Mouse (Mus musculus) lung, postnatal 14 days (tissue): ENCODE results near the gene Lbp.
A peak's percentile ranks its signal among the peaks of the same experiment; 100 is the strongest.

Experiments used
- DNase-seq: peaks from one replicate; pipeline ENCODE4 v3.0.0; 2021

Gene Lbp

GRCm38 (mm10) chr2:158305948-158306695 is at the start of gene Lbp:
Gene Lbp (plus strand): TSS chr2:158306493.
- peak; percentile 72 for DNase-seq

DNA sequence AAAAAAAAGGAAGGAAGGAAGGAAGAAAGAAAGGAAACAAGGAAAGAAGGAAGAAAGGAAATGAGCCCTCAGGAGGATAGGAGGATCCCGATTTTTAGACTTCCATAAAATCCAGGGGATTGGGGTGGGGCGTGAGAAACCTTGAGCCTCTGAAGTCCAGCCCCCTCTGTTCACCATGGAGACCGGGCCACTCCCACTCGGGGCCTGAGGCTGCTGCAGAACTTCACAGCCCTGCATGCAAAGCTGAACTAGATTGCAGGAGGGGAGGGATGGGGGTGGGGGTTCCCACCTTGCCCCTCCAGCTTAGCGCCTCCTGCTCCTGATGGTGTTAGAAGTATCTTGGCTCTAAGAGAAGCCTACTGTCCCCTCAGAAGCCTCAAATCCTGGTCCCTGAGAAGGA is 49.4 kb upstream of the Lbp start:
- DNase-seq = no peak

GRCm38 (mm10) chr2:158258005-158258418 is 48.3 kb upstream of the Lbp start, which contains the start of gene Bpi:
Gene Bpi (plus strand): TSS chr2:158258094.
- DNase-seq = no peak

- DNase-seq = peak; percentile 82
These were observed 47.5 kb upstream of the Lbp start for GRCm38 (mm10) chr2:158258781-158259180.

- no peak for DNase-seq
These were observed 46.8 kb upstream of the Lbp start for GRCm38 (mm10) chr2:158259498-158259897.

- DNase-seq = no peak
These were observed 41.4 kb upstream of the Lbp start for GRCm38 (mm10) chr2:158264877-158265276.

DNA sequence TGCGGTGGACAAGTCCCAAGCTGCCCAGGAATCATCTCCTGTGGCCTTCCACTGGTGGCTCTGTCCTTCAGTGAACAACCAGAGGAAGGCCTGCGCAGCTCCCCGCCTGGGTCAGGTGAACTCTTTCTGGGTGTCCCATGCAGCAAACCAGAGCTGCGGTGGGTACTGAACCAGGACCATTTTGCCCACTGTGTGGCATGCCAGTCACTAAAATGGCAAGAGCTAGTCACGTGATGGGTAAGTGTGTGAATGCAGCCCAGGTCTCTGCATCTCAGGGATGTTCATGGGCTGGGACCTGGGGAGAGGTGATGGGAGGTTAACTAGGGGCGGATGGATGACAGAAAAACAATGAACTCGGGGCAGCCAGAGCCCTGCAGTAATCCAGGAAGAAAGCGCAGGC is 36.3 kb upstream of the Lbp start:
- no peak for DNase-seq

DNA sequence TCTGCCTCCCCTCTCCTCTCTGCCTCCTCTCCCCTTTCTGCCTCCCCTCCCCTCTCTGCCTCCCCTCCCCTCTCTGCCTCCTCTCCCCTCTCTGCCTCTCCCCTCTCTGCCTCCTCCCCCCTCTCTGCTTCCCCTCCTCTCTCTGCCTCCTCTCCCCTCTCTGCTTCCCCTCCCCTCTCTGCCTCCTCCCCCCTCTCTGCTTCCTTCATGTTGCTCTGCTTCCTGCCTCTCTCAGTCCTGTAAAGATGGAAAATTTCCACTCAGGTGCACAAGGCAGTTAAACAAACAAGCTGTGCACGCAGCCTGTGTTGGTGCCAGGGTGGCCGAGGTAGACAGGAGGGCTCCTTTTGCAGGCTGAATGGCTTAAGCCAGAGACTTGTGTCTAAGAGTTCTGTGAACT is 32.6 kb upstream of the Lbp start:
- no peak for DNase-seq

GRCm38 (mm10) chr2:158275349-158275748 is 30.9 kb upstream of the Lbp start:
- no peak for DNase-seq

DNA sequence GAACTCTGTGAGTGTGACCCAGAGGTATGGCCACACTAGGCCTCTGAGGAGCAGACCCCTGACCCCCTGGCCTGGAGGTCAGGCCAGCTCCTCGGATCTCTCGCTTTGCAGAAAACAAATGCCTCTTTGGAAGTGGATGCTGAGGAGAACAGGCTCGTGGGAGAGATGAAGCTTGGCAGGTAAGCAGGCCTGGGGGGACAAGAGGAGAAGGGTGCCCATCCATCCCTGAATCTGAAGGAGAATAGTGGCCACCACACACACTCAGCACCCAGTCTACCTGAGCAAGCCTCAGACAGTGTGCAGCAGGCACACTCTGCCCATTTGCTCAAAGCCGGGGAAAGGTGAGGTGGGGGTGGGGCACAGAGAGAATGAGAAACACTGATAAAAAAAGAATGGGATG is 30.5 kb upstream of the Lbp start:
- DNase-seq = no peak

- DNase-seq = no peak
These were observed 29.8 kb upstream of the Lbp start for GRCm38 (mm10) chr2:158276451-158276850.

- DNase-seq = no peak
These were observed 29.4 kb upstream of the Lbp start for GRCm38 (mm10) chr2:158276878-158277277.

DNA sequence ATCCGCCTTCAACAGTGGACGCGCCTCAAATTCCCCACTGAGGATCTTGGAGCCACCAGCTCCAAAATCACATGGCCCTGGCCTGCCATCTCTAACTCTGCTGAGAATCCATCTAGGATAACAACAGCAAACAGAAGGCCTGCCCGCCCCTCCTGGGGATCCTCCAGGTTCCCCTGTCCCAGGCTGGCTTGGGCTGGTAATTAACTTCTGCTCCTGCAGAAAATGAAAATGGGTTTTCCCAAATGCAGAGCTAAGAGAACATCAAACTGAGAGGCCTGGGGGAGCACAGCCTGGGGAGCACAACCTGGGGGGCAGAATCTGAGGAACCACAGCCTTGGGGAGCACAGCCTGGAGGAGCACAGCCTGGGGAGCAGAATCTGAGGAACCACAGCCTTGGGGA is 26.6 kb upstream of the Lbp start:
- DNase-seq = no peak

- DNase-seq = no peak
These were observed 24.6 kb upstream of the Lbp start for GRCm38 (mm10) chr2:158281497-158282205.

DNA sequence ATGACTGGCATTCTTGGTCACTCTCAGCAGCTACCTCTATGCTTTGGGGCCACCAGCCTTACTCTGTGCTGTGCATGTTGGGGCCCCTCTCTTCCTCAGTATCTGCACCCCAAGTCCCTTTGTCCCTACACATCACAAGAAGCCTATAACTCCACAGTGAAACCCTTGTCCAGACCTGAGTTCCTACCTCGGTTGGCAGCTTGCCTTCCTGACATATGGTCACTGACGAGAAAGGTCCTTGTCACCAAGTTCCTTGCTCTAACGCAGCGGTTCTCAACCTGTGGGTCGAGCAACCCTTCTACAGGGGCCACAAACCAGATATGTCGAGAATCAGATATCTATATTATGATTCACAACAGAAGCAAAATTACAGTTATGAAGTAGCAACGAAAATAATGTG is 23.2 kb upstream of the Lbp start:
- no peak for DNase-seq

- no peak for DNase-seq
These were observed 22.5 kb upstream of the Lbp start for GRCm38 (mm10) chr2:158283771-158284170.

- peak; percentile 72 for DNase-seq
These were observed 21.7 kb upstream of the Lbp start for GRCm38 (mm10) chr2:158284571-158284970.

DNA sequence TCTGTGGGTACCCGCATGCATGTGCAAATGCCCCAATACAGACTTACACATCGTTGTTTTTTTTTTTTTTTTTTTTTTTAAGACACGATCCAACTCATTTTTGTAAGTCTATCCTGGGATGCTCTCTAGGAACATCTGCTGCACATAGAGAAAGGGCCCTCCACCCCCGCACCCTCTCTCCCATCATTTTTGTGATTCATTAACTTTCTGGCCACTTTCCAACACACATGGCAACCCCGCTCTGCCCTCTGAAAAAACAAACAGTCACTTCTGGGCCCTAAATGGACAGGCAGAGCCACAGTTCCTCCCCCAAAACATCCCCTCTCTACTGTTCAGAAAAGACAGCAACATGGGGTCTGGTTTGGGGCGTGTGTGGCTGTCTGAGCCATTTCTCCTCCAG is 20.6 kb upstream of the Lbp start:
- no peak for DNase-seq

DNA sequence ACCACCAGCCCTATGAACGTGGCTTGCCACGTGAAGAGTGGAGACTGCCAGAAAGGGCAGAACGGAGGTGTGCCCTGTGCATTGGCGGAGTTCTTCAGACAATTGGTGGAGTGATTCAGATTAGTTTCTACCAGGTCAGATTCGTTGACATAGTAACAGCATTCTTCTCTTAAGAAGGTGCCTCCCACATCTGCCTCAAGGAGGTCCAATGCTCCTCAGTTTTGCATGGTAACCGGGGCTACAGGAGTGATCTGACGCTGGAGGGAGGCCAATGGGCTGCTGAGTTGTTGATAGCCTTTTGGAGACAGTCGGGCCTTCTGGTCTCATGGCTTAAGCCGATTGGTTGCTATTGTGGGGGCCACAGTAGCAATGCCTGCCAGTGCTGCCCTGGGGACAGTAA is 10.6 kb upstream of the Lbp start:
- DNase-seq = no peak

- DNase-seq = no peak
These were observed 7.1 kb upstream of the Lbp start for GRCm38 (mm10) chr2:158299203-158299602.

DNA sequence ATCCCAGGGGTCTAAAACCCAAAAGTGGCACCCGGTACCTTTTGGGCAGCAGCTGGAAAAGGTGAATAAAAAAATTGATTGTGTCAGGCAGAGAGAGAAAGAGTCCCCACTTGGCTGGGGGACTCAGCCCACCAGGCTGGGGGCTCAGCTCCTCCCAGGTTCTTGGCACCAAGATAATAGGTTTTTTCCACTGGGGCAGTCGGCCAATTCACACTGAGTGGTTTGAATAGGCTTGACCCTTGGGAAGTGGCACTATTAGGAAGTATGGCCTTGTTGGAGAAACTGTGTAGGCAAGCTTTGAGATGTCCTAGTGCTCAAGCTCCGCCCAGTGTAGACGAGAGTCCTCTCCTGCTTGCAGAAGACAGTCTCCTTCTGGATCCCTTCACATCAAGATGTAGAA is 6.6 kb upstream of the Lbp start:
- DNase-seq = no peak

- no peak for DNase-seq
These were observed 3.5 kb upstream of the Lbp start for GRCm38 (mm10) chr2:158302807-158303206.

- no peak for DNase-seq
These were observed 380 bp downstream of the Lbp start for GRCm38 (mm10) chr2:158306696-158307049.

DNA sequence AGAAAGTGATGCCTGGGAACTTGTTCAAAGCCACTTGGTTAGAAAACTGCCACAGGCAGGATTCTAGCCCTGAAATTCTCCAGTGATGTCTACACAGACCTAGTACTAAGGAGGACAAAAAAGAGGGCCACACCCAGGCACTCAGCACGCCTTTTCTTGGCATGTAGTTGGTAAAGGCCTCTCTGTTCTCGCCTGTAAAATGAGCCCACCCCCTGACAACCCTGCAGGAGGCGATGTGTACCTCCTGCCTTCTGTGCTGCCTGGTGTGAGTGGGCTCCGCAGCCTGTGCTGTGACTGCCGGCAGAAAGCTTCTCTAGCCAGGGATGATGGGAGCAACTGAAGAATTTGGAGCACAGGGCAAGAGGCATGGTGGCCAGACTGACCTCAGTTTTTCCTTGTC is 2.0 kb downstream of the Lbp start:
- DNase-seq = no peak

DNA sequence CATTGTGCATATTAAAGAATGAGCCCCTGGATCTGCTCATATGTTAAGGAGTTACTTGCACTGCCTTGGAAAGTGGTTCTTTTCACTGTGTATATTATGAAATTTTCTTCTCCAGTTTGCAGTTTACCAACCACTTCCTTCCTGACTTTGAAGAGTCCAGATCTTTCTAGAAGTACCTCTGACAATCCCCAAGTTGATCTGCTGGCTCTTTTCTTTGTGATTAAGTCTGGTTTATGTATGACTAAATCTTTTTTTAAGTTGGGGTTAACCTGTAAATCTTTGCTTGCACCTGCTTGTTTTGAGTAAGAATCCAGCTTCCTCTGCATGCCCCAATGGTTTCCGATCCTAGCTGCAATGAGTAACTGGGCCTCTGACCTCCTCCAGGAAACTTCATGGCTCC is 6.8 kb downstream of the Lbp start:
- no peak for DNase-seq
